ENCODE assay signal across 26 mouse cellular contexts in genomic region chr2:105219664-105220063, GRCm38 (mm10). TPM values are rescaled to one million over a fixed set of nuclear protein-coding genes. Genes with fewer than 3 reads are reported as not detected.
DNase-seq lines count a peak whose midpoint lies in the region; ATAC-seq and TF ChIP-seq lines count a peak whose summit lies in the region.
"Had no signal": no experiment of that assay in that cellular context is flagged by ENCODE, and none has a peak within 500 bp of the region (broad histone marks: within the 10 kb centered on the region; RNA-seq: fewer than 3 reads in every experiment).

No protein-coding gene starts in this region.

- no peaks in the 10 kb centered on the region for H3K9me3 ChIP-seq in MEL (replicated peaks; ENCODE audit: insufficient read depth, low read length)
- H3K9me3 ChIP-seq in forebrain, postnatal 0 days (ENCODE audit: low read length): no peaks in the 10 kb centered on the region
- H3K9me3 ChIP-seq: embryonic facial prominence, embryonic 10.5 days; embryonic facial prominence, embryonic 12.5 days; forebrain, embryonic 13.5 days; forebrain, embryonic 15.5 days; G1E had no signal

- peak overlapping the region; percentile 6 to 42; a peak in 3 of 4 replicates for H3K4me3 ChIP-seq in MEL (ENCODE audit: control insufficient read depth in 1 of 2, insufficient read depth in 1 of 2, low read depth in 2 of 2, low read length in 2 of 2)
- H3K4me3 ChIP-seq in forebrain, postnatal 0 days (ENCODE audit: low read depth, low read length): no peak overlapping the region
- H3K4me3 ChIP-seq: embryonic facial prominence, embryonic 10.5 days; embryonic facial prominence, embryonic 12.5 days; forebrain, embryonic 13.5 days; forebrain, embryonic 15.5 days had no signal

- H3K9ac ChIP-seq in MEL (ENCODE audit: control insufficient read depth, low read depth, low read length, poor library complexity, severe bottlenecking): peak overlapping the region; percentile 48
- no peak overlapping the region for H3K9ac ChIP-seq in forebrain, postnatal 0 days
- H3K9ac ChIP-seq: embryonic facial prominence, embryonic 12.5 days; forebrain, embryonic 13.5 days; forebrain, embryonic 15.5 days had no signal

- no peak overlapping the region for H3K4me2 ChIP-seq in forebrain, postnatal 0 days (ENCODE audit: low read depth)
- H3K4me2 ChIP-seq: embryonic facial prominence, embryonic 12.5 days; forebrain, embryonic 13.5 days; forebrain, embryonic 15.5 days had no signal

- H3K27ac ChIP-seq in MEL (ENCODE audit: control insufficient read depth, low read depth, low read length): peak overlapping the region; percentile 90
- no peak overlapping the region for H3K27ac ChIP-seq in forebrain, postnatal 0 days (ENCODE audit: low read depth, low read length)
- H3K27ac ChIP-seq: embryonic facial prominence, embryonic 10.5 days; embryonic facial prominence, embryonic 12.5 days; forebrain, embryonic 13.5 days; forebrain, embryonic 15.5 days had no signal

- TF ChIP-seq EP300 in MEL (IDR thresholded peaks at IDR 0.05; ENCODE audit: low read depth in 1 of 2, low read length in 2 of 2): peak in 1 of 2 experiments; percentile 48; a peak in 3 of 4 replicates

- ATAC-seq in common myeloid progenitor, adult 5-6 weeks (replicated peaks; ENCODE audit: low read depth, poor library complexity, severe bottlenecking): peak; percentile 51
- ATAC-seq in hematopoietic stem cell, adult 5-6 weeks (replicated peaks in 1 of 2; ENCODE audit: insufficient read depth in 1 of 2, low FRiP score in 2 of 2, low TSS enrichment in 1 of 2, low read depth in 1 of 2, poor library complexity in 2 of 2, severe bottlenecking in 2 of 2): peak; percentile 3 to 19; a peak in 1 of 4 replicates
- ATAC-seq in megakaryocyte progenitor cell, adult 5-6 weeks (replicated peaks; ENCODE audit: poor library complexity): peak; percentile 54
- ATAC-seq in forebrain, postnatal 0 days: no peak
- ATAC-seq: activated CD4-positive, CD25-positive, alpha-beta regulatory T cell, adult 4 months; CD4-positive, CD25-positive, alpha-beta regulatory T cell, adult 4 months; forebrain, embryonic 13.5 days; forebrain, embryonic 15.5 days; Patski had no signal

- peaks cover 15 to 34% of the 10 kb centered on the region in 2 experiments for H3K4me1 ChIP-seq in MEL (ENCODE audit: control insufficient read depth in 1 of 2, insufficient read depth in 2 of 2, low read length in 2 of 2)
- H3K4me1 ChIP-seq in forebrain, postnatal 0 days (ENCODE audit: insufficient read depth): no peaks in the 10 kb centered on the region

- peaks cover 0 to 26% of the 10 kb centered on the region in 2 experiments; a peak in 2 of 4 replicates for H3K36me3 ChIP-seq in MEL (ENCODE audit: control insufficient read depth in 1 of 2, insufficient read depth in 2 of 2, low read length in 2 of 2)
- no peaks in the 10 kb centered on the region for H3K36me3 ChIP-seq in forebrain, postnatal 0 days (ENCODE audit: insufficient read depth)
- H3K36me3 ChIP-seq: embryonic facial prominence, embryonic 10.5 days; embryonic facial prominence, embryonic 12.5 days; forebrain, embryonic 15.5 days; G1E had no signal

- no peak for TF ChIP-seq RAD21 in MEL (IDR thresholded peaks at IDR 0.05; ENCODE audit: low read depth, low read length)

- TF ChIP-seq POLR2A in MEL (IDR thresholded peaks at IDR 0.05; ENCODE audit: control insufficient read depth in 1 of 2, insufficient read depth in 1 of 2, low read depth in 1 of 2, low read length in 2 of 2, poor library complexity in 1 of 2): no peak

- no peaks in the 10 kb centered on the region for H3K27me3 ChIP-seq in MEL (ENCODE audit: control insufficient read depth in 1 of 2, insufficient read depth in 2 of 2, low read length in 2 of 2)
- H3K27me3 ChIP-seq in forebrain, postnatal 0 days (ENCODE audit: insufficient read depth, low read length): peaks cover 8% of the 10 kb centered on the region; the same call in 1 of the 2 replicates
- H3K27me3 ChIP-seq: CH12.LX; embryonic facial prominence, embryonic 12.5 days; Patski had no signal

- WGBS in forebrain, postnatal 0 days: 68% methylated on average over 8 of the region's 8 CpGs

- peak; percentile 81 for DNase-seq in MEL (ENCODE audit: low read depth, low spot score)
- DNase-seq in forebrain, postnatal 0 days: no peak
- no peak for DNase-seq in cerebellum, adult 11 months
- DNase-seq in lung, postnatal 25 days (ENCODE audit: low spot score): no peak
- DNase-seq: adrenal gland, adult 8-10 months; adrenal gland, postnatal 14 days; adrenal gland, postnatal 36 days; B cell, adult 2 months; cerebellum, adult 18-20 months; cerebellum, adult 8-10 months; cerebellum, adult 9-11 months; cerebellum, postnatal 14 days; cerebellum, postnatal 36 days had no signal

- no peaks in the 10 kb centered on the region for H3K79me2 ChIP-seq in MEL (ENCODE audit: control insufficient read depth, insufficient read depth, low read length, poor library complexity)

- TF ChIP-seq CTCF in MEL (IDR thresholded peaks at IDR 0.05 in 2 of 3, conservative IDR thresholded peaks at IDR 0.05 in 1 of 3; ENCODE audit: control insufficient read depth in 1 of 3, insufficient read depth in 1 of 3, low read depth in 2 of 3, low read length in 3 of 3, poor library complexity in 1 of 3, severe bottlenecking in 1 of 3): no peak
- no peak for TF ChIP-seq CTCF in forebrain, postnatal 0 days (IDR thresholded peaks at IDR 0.05; ENCODE audit: low read depth)

TF ChIP-seq in MEL, 35 proteins besides CTCF, POLR2A, EP300 and RAD21:
- peak; percentile 42; the same call in 1 of the 2 replicates for TF ChIP-seq NRF1 (IDR thresholded peaks at IDR 0.05; ENCODE audit: insufficient read depth, low read depth, low read length, poor library complexity, severe bottlenecking)
- 0 out of 2 replicates have a peak, but pooled peaks have one; percentile 26 for TF ChIP-seq MXI1 (IDR thresholded peaks at IDR 0.05; ENCODE audit: low read depth, low read length)
- TF ChIP-seq GATA1 (IDR thresholded peaks at IDR 0.05; ENCODE audit: low read depth, low read length): peak; percentile 64
- TF ChIP-seq ETS1 (IDR thresholded peaks at IDR 0.05; ENCODE audit: low read depth, low read length): peak; percentile 37; the same call in 1 of the 2 replicates
- TF ChIP-seq MYB (IDR thresholded peaks at IDR 0.05; ENCODE audit: low read depth, low read length): no peak
- TF ChIP-seq MAX (IDR thresholded peaks at IDR 0.05; ENCODE audit: low read length): peak; percentile 70
- TF ChIP-seq TCF12 (IDR thresholded peaks at IDR 0.05; ENCODE audit: low read depth, low read length): 0 out of 2 replicates have a peak, but pooled peaks have one; percentile 29
- 0 out of 2 replicates have a peak, but pooled peaks have one; percentile 5 for TF ChIP-seq HCFC1 (IDR thresholded peaks at IDR 0.05; ENCODE audit: low read depth, low read length)
- no peak for TF ChIP-seq POLR2AphosphoS2 (IDR thresholded peaks at IDR 0.05; ENCODE audit: low read length)
- TF ChIP-seq KAT2A (conservative IDR thresholded peaks at IDR 0.05; ENCODE audit: low read depth, low read length): no peak
- TF ChIP-seq RCOR1 (IDR thresholded peaks at IDR 0.05; ENCODE audit: low read depth, low read length): peak; percentile 28; the same call in 1 of the 2 replicates
- TF ChIP-seq USF2 (IDR thresholded peaks at IDR 0.05; ENCODE audit: borderline replicate concordance in 1 of 2, insufficient read depth in 1 of 2, low read depth in 1 of 2, low read length in 2 of 2): no peak
- TF ChIP-seq TAL1 (IDR thresholded peaks at IDR 0.05; ENCODE audit: low read length): no peak
- TF ChIP-seq CHD2 (IDR thresholded peaks at IDR 0.05; ENCODE audit: low read length): no peak
- TF ChIP-seq MYC (IDR thresholded peaks at IDR 0.05; ENCODE audit: low read depth, low read length): 0 out of 2 replicates have a peak, but pooled peaks have one; percentile 27
- TF ChIP-seq CHD1 (IDR thresholded peaks at IDR 0.05; ENCODE audit: low read depth, low read length): no peak
- no peak for TF ChIP-seq ZNF384 (IDR thresholded peaks at IDR 0.05; ENCODE audit: low read depth, low read length)
- peak; percentile 67; the same call in 1 of the 2 replicates for TF ChIP-seq BHLHE40 (IDR thresholded peaks at IDR 0.05; ENCODE audit: borderline replicate concordance, low read depth, low read length)

RNA-seq across cellular contexts. Expression of gene Them7, which starts 4.5 kb away (rescaled TPM):
- not detected in 2 replicates for total RNA-seq in MEL (2012; rRNA removed)
- polyA plus RNA-seq in MEL (2012; ENCODE audit: insufficient read depth in 1 of 2, insufficient read length in 2 of 2, low read depth in 1 of 2, low replicate concordance in 2 of 2, missing spikeins in 1 of 2): not detected
- total RNA-seq in common myeloid progenitor, adult 5-6 weeks (2017): 2.1 and 2.5 TPM in 2 replicates
- 5.4 and 5.6 TPM in 2 replicates for total RNA-seq in hematopoietic stem cell, adult 5-6 weeks (2017)
- 7.3 and 9.2 TPM in 2 replicates for total RNA-seq in megakaryocyte progenitor cell, adult 5-6 weeks (2015)
- total RNA-seq in megakaryocyte progenitor cell, adult 5-6 weeks (2017): 1.9 and 2.1 TPM in 2 replicates
- total RNA-seq in forebrain, postnatal 0 days (2014; rRNA removed): not detected in 2 replicates
- not detected in 2 replicates for polyA plus RNA-seq in forebrain, postnatal 0 days (2015; fragmentation: Nextera tagmentation; extraction: Ambion mirVana)
- total RNA-seq: CH12.LX, G1E had no signal
- polyA plus RNA-seq: activated CD4-positive, CD25-positive, alpha-beta regulatory T cell, adult 4 months; CD4-positive, CD25-positive, alpha-beta regulatory T cell, adult 4 months; cortical plate, adult 2 months; forebrain, embryonic 13.5 days; forebrain, embryonic 15.5 days; G1E had no signal
